Mouse (Mus musculus): ENCODE measurements around the gene Washc4.
"Not testable (repeated sequence)": the region's sequence is repeated elsewhere in the genome, so short reads cannot be mapped to it uniquely, and the experiment has no call there.

- not testable (repeated sequence) for TF ChIP-seq CTCF (IDR thresholded peaks at IDR 0.05; ENCODE audit: borderline replicate concordance, control insufficient read depth, extremely low read depth, insufficient read depth, low read length, poor library complexity); POLR2A (IDR thresholded peaks at IDR 0.05; ENCODE audit: control insufficient read depth, extremely low read depth, insufficient read depth, low read length, poor library complexity)
Observed at GRCm38 (mm10) chr10:83524238-83524637, 19.3 kb upstream of the Washc4 start.

Measured in thymus, adult 2 months (tissue).